Mouse (Mus musculus): ENCODE measurements around the gene Prrt1.

The Prrt1 gene

DNA sequence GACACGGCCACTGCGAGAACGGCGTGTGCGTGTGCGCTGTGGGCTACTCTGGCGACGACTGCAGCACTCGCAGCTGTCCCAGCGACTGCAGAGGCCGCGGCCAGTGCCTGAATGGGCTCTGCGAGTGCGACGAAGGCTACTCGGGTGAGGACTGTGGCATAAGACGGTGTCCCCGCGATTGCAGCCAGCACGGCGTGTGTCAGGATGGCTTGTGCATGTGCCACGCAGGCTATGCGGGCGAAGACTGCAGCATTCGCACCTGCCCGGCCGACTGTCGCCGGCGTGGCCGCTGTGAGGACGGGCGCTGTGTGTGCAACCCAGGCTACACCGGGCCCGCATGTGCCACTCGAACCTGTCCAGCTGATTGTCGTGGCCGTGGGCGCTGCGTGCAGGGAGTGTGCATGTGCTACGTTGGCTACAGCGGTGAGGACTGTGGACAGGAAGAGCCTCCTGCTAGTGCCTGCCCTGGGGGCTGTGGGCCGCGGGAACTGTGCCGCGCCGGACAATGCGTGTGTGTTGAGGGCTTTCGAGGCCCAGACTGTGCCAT lies 43.0 kb downstream of the Prrt1 start:
- no peak for DNase-seq (ENCODE audit: low spot score)

DNA sequence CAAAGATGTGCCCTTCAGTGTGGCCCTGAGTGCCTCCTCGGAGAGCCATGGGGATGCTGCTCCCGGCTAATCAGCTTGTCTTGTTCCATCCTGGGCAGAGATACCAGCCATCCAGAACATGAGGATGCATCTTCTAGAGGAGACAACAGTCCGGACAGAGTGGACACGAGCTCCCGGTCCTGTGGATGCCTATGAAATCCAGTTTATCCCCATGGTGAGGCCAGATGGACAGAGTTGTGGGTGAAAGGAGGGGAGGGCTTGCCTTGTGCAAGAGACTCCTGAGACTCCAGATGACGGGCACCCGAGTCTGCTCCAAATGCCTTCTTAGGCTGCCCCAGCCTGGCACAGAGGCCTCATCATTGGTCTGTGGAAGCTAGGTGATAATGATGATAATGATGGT lies 43.8 kb downstream of the Prrt1 start:
- no peak for DNase-seq (ENCODE audit: low spot score)

- no peak for DNase-seq (ENCODE audit: low spot score)
Observed at GRCm38 (mm10) chr17:34674524-34675204, 45.3 kb downstream of the Prrt1 start.

- DNase-seq (ENCODE audit: low spot score) = no peak
Observed at GRCm38 (mm10) chr17:34675205-34676092, 46.1 kb downstream of the Prrt1 start.

- no peak for DNase-seq (ENCODE audit: low spot score)
Observed at GRCm38 (mm10) chr17:34676093-34676460, 46.7 kb downstream of the Prrt1 start.

DNA sequence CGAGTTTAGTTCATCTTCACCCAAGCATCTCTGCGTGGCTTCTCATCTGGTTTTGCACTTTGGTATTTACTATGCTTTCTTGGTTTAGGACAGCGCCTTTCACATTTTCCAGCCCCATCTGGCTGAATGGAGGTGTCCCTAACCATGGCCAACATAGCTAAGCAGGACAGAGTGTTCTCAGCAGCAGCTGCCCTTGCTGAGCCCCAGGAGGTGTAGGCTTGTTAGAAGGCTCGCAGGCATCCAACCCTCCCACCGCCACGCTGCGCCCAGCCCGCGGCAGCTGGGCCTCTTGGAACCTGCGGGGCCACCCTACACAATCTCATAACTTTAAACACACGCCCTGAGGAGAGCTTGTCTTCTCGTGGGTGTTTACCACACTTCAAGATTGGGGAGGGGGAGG lies 47.3 kb downstream of the Prrt1 start:
- no peak for DNase-seq (ENCODE audit: low spot score)

- no peak for DNase-seq (ENCODE audit: low spot score)
Observed at GRCm38 (mm10) chr17:34680191-34680590, 50.9 kb downstream of the Prrt1 start.

GRCm38 (mm10) chr17:34680621-34681020 lies 51.3 kb downstream of the Prrt1 start:
- no peak for DNase-seq (ENCODE audit: low spot score)

DNA sequence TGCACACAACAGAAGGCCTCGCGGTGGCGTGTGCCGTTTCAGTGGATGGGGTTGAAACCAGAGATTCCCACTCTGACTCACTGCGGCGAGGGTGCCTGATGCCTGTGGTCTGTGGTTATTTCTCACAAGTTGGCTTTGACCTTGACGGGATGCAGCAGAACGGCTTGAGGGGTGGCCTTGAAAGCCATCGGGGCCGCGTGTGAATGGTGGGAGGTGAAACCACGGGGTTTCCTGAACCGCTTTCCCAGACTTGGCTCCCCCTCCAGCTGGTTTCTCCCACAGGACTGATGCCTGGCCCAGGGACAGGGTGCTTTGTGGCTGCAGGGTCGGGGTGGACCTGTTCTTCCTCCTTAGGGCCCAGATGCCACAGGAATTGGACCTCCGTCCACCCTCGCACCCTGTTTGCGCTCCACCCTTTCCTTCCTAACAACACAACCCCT lies 51.8 kb downstream of the Prrt1 start:
- DNase-seq (ENCODE audit: low spot score) = no peak

- DNase-seq (ENCODE audit: low spot score) = no peak
Observed at GRCm38 (mm10) chr17:34681881-34682536, 52.7 kb downstream of the Prrt1 start.

Measured in urinary bladder, postnatal 10 days (tissue).